Mouse (Mus musculus) megakaryocyte, adult 5-6 weeks (primary cell): Measurements from ENCODE around the gene Hsf4. TPM values are rescaled to one million over a fixed set of nuclear protein-coding genes. Genes with fewer than 3 reads are reported as not detected.

Experiments
- ATAC-seq: 2 replicates; pipeline ENCODE4 v1.8.0; 2016; ENCODE audit warnings: mild to moderate bottlenecking, inconsistent platforms; ENCODE audit not compliant: poor library complexity, severe bottlenecking
- total RNA-seq, 2 experiments: library from RNA; stranded (forward) in 1 of 2; stranded (reverse) in 1 of 2; fragments of 153-499, 151-499 nt in 1 of 2; fragments of 221-1000, 200-1000 nt in 1 of 2; gene quantifications; 2 replicates each; pipeline versions ENCODE4 v1.2.3 to v1.2.4; 2015 to 2017

Gene Hsf4
- total RNA-seq, 2 experiments from 2014 or later: 0.22 TPM; not detected in 1

GRCm38 (mm10) chr8:105303396-105303795 is 33.8 kb downstream of the Hsf4 start:
- no peak for ATAC-seq

- no peak for ATAC-seq
These were observed 34.3 kb downstream of the Hsf4 start for GRCm38 (mm10) chr8:105303874-105304273.

GRCm38 (mm10) chr8:105304325-105305210 is 35.0 kb downstream of the Hsf4 start:
- no peak for ATAC-seq

- peak; percentile 33 for ATAC-seq
These were observed 35.9 kb downstream of the Hsf4 start, which contains the start of gene Elmo3 for GRCm38 (mm10) chr8:105305211-105306145. Elmo3 (plus strand) TSS chr8:105305601.

GRCm38 (mm10) chr8:105306146-105306691 is 36.6 kb downstream of the Hsf4 start:
- ATAC-seq: no peak

- ATAC-seq: no peak
These were observed 38.1 kb downstream of the Hsf4 start for GRCm38 (mm10) chr8:105307670-105308069.

- ATAC-seq: no peak
These were observed 38.8 kb downstream of the Hsf4 start for GRCm38 (mm10) chr8:105308428-105308827.

GRCm38 (mm10) chr8:105309142-105309847 is 39.7 kb downstream of the Hsf4 start:
- ATAC-seq: no peak

- ATAC-seq: no peak
These were observed 40.5 kb downstream of the Hsf4 start for GRCm38 (mm10) chr8:105310118-105310517.

GRCm38 (mm10) chr8:105311718-105312117 is 42.1 kb downstream of the Hsf4 start:
- no peak for ATAC-seq

GRCm38 (mm10) chr8:105312891-105313481 is 43.4 kb downstream of the Hsf4 start:
- ATAC-seq: no peak

GRCm38 (mm10) chr8:105313622-105314402 is 44.2 kb downstream of the Hsf4 start:
- ATAC-seq: no peak

- ATAC-seq: no peak
These were observed 45.6 kb downstream of the Hsf4 start for GRCm38 (mm10) chr8:105315073-105315769.

- no peak for ATAC-seq
These were observed 48.3 kb downstream of the Hsf4 start for GRCm38 (mm10) chr8:105317941-105318340.

- ATAC-seq: no peak
These were observed 49.1 kb downstream of the Hsf4 start for GRCm38 (mm10) chr8:105318662-105319190.

GRCm38 (mm10) chr8:105323183-105323582 is 53.6 kb downstream of the Hsf4 start:
- ATAC-seq: no peak
